Mouse (Mus musculus) cerebellum, adult 2 months (tissue): ENCODE measurements around the gene C1s1.

Experiments
- CTCF ChIP-seq: fragments of 200-500 bp; IDR thresholded peaks from 2 replicates; pipeline ENCODE4 v1.5.1; 2011; ENCODE audit warnings: low read depth, mild to moderate bottlenecking, control low read depth, low read length, moderate library complexity, borderline replicate concordance; ENCODE audit not compliant: insufficient read depth
- POLR2A ChIP-seq: fragments of 200-500 bp; IDR thresholded peaks from 2 replicates; pipeline ENCODE4 v1.6.1; 2011; ENCODE audit warnings: low read length, control low read depth, borderline replicate concordance; ENCODE audit not compliant: insufficient read depth

- no peak for TF ChIP-seq CTCF
- TF ChIP-seq POLR2A, result no peak
Observed at GRCm38 (mm10) chr6:124552766-124553165, 10.6 kb upstream of the C1s1 start.
